Mouse (Mus musculus) thymus, adult 2 months (tissue): ENCODE results near the gene Klf2. TPM values are rescaled to one million over a fixed set of nuclear protein-coding genes. Genes with fewer than 3 reads are reported as not detected.

Experiments used
- DNase-seq: peaks from one replicate; pipeline ENCODE4 v3.0.0; 2021
- H3K27ac ChIP-seq: fragments of 200-500 bp; 2 replicates; pipeline ENCODE4 v1.5.1; 2012; ENCODE audit warnings: low read length, control low read depth; ENCODE audit not compliant: control insufficient read depth, insufficient read depth
- H3K27me3 ChIP-seq: fragments of 200-500 bp; 2 replicates; pipeline ENCODE4 v1.6.1; 2012; ENCODE audit warnings: mild to moderate bottlenecking, low read length, moderate library complexity, mixed read lengths; ENCODE audit not compliant: control insufficient read depth, insufficient read depth
- H3K36me3 ChIP-seq: fragments of 200-500 bp; 2 replicates; pipeline ENCODE4 v1.6.1; 2012; ENCODE audit warnings: mild to moderate bottlenecking, low read length, moderate library complexity; ENCODE audit not compliant: control insufficient read depth, insufficient read depth
- H3K4me1 ChIP-seq: fragments of 200-500 bp; replicated peaks from 2 replicates; pipeline ENCODE4 v1.6.1; 2012; ENCODE audit warnings: low read length; ENCODE audit not compliant: control insufficient read depth, insufficient read depth
- H3K4me3 ChIP-seq: fragments of 200-500 bp; 2 replicates; pipeline ENCODE4 v1.5.1; 2012; ENCODE audit warnings: mild to moderate bottlenecking, low read length, control low read depth, moderate library complexity; ENCODE audit not compliant: control insufficient read depth, insufficient read depth
- CTCF ChIP-seq: fragments of 200-500 bp; IDR thresholded peaks from 2 replicates; pipeline ENCODE4 v1.5.1; 2012; ENCODE audit warnings: mild to moderate bottlenecking, control low read depth, low read length, moderate library complexity, borderline replicate concordance; ENCODE audit not compliant: control insufficient read depth, poor library complexity, insufficient read depth; ENCODE audit errors: extremely low read depth
- POLR2A ChIP-seq: fragments of 200-500 bp; IDR thresholded peaks from 2 replicates; pipeline ENCODE4 v1.6.1; 2012; ENCODE audit warnings: mild to moderate bottlenecking, low read length, control low read depth, moderate library complexity; ENCODE audit not compliant: control insufficient read depth, poor library complexity, insufficient read depth; ENCODE audit errors: extremely low read depth
- WGBS: fragments of 180-500 bp; shearing (Covaris S2); methylation state at CpG from one replicate; pipeline ENCODE4 v1.1.7; 2018; 5-methylcytosine and 5-hydroxymethylcytosine counted together
- polyA plus RNA-seq: library from polyadenylated mRNA; depleted of rRNA; stranded (reverse); fragments of >200 nt; gene quantifications from 2 replicates; pipeline ENCODE4 v1.2.3, GENCODE M21; 2012

The Klf2 gene
- polyA plus RNA-seq, 1 experiment = 62.1 TPM

DNA sequence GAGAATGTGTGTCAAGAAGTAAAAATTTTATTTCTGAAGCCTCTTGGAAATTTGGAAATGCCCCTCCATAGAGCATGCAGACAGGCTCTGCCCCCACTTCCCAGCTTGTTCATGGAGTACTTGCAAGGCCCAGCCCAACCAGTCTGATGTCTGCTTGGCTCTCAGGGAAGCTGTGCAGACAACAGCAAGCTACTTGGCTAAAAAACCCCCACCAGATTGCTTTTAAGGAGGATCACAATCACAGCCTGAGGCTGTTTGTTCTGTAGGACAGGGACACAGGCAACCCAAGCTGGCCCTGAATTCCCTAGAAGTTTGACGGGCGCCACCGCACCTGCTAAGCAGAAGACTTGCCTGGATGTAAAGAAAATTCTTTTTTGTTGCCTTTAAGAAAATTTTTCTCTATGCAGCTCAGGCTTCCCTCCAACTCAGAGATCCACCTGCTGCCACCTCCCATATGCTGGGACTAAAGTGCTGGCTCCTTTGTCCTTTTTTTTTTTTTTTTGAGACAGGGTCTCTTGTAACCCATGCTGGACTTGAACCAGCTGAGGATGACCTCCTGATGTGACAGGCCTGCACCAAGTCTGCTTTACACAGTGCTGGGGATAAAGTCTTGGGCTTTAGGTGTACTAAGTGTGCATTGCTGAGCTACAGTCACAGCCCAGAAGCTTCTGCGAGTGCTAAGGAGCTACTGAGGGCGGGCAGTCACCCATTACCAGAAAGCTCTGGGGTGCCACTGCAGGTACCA lies 23.9 kb downstream of the Klf2 start:
- peaks cover 29% of the 10 kb centered on the region for H3K36me3 ChIP-seq
- no peak for DNase-seq
- WGBS = 97% methylated on average over 5 of the region's 5 CpGs
- H3K4me1 ChIP-seq = peaks cover 28% of the 10 kb centered on the region
- no peaks in the 10 kb centered on the region for H3K27me3 ChIP-seq
- TF ChIP-seq CTCF (no peak), POLR2A (no peak)
- no peak overlapping the region for H3K27ac ChIP-seq
- H3K4me3 ChIP-seq = no peak overlapping the region

DNA sequence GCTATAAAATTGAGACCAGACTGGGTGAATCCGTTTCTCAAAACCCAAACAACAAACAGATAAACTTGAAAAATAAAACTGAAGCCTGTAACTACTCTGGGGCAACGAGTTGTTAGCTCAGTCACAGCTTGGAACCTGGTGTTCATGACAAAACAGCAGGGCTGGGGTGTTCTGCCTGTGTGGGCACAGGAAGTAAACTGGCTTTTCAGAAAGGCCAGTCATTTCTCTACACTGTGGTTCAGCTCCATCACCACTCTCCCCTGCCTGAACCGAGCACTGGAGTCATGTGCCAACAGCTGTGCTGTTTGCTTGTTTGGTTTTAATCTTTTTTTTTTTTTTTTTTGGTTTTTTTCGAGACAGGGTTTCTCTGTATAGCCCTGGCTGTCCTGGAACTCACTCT lies 24.9 kb downstream of the Klf2 start:
- WGBS = 55% methylated on average over 4 of the region's 4 CpGs
- Histone ChIP-seq H3K27me3 (no peaks in the 10 kb centered on the region), H3K36me3 (peaks cover 26% of the 10 kb centered on the region), H3K27ac (no peak overlapping the region), H3K4me3 (no peak overlapping the region), H3K4me1 (peaks cover 37% of the 10 kb centered on the region)
- DNase-seq = no peak
- TF ChIP-seq CTCF (no peak), POLR2A (no peak)

DNA sequence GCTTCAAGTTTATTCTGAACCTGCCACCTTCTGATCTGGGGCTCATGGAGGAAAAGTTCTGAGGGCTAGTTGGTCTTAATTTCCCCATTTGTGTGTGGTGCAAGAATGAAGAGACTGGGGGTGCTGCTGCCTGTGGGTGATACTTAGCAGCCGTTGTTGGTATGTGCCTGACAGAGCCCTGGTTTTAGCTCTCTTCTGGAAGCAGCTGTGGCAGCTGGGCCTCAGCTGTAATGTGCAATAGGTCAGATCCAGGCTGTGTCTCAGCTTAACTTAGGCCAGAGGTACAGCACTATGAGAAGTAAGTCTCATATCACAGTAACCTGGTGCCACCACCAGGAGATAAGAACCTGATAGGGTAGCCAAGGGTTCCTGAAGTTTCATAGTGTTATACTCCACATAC lies 28.7 kb downstream of the Klf2 start:
- DNase-seq = no peak
- 36% methylated on average over 1 of the region's 1 CpGs for WGBS
- no peak overlapping the region for H3K4me3 ChIP-seq
- H3K27ac ChIP-seq = no peak overlapping the region
- H3K27me3 ChIP-seq = no peaks in the 10 kb centered on the region
- TF ChIP-seq POLR2A = no peak
- H3K36me3 ChIP-seq = peaks cover 7% of the 10 kb centered on the region; the same call in 1 of the 2 replicates
- H3K4me1 ChIP-seq = peaks cover 70% of the 10 kb centered on the region

DNA sequence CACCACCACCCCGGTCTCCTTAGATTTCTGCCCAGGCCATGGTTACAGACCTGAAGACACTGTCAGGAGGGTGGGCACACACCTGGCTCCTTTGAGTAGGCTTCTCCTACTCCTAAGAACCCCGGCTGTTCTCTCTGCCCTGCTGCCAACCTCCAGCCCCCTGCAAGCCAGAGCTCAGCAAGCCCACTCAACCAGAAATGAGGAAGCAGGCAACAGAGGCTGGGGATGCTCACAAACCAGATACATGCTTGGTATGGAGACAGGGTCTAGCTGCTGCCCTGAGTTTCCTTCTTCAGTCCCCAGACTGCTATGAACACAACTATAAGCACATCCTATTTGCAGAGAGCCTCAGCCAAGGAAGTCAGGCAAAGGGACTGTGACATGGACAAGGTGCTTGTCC lies 29.3 kb downstream of the Klf2 start:
- DNase-seq = no peak
- H3K27me3 ChIP-seq = no peaks in the 10 kb centered on the region
- no peak overlapping the region for H3K4me3 ChIP-seq
- peaks cover 73% of the 10 kb centered on the region for H3K4me1 ChIP-seq
- no peak overlapping the region for H3K27ac ChIP-seq
- H3K36me3 ChIP-seq = peaks cover 7% of the 10 kb centered on the region; the same call in 1 of the 2 replicates
- TF ChIP-seq POLR2A (no peak), CTCF (no peak)
- 62% methylated on average over 2 of the region's 2 CpGs for WGBS

DNA sequence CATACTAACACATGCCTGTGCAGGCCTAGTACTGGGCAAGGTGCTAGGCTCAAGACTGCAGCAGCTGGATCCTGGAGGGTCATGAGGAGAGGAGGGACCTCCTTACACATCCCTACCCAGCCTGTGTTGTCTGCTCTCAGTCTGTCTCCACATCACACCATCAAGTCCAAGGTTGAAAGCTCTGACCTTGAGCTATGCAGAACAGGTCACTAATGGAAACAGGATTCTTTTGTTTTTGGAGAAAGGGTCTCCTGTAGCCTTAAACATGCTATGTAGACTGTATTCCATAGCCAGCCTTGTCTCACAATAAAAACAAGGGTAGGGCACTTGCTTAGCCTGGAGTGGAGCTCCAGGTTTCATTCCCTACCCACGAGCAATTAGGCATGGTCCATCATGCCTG lies 30.1 kb downstream of the Klf2 start:
- no peak for DNase-seq
- Histone ChIP-seq H3K27me3 (no peaks in the 10 kb centered on the region), H3K36me3 (peaks cover 3% of the 10 kb centered on the region; the same call in 1 of the 2 replicates), H3K4me3 (no peak overlapping the region), H3K4me1 (peaks cover 81% of the 10 kb centered on the region), H3K27ac (peak overlapping the region; percentile 21; the same call in 1 of the 2 replicates)
- no peak for TF ChIP-seq CTCF
- TF ChIP-seq POLR2A = no peak
- 92% methylated on average over 1 of the region's 1 CpGs for WGBS

DNA sequence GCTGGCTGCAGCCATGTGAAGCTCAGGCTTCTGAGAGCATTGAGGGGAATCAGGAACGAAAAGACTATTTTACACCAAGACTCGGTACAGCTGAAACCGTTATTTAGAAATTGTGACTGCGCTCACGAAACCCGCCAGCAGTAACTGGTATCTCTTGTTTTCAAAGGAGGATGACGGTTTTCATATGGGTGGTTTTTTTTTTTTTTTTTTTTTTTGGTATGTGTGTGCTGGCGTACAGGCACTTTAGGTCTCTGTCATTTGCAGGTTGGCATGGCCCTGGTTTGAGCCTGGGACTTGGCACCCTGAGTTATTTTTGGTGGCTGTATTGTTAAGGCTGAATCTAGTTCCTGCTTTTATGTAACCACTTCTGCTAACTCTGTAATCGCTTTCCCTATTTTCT lies 31.0 kb downstream of the Klf2 start:
- Histone ChIP-seq H3K36me3 (peaks cover 3% of the 10 kb centered on the region; the same call in 1 of the 2 replicates), H3K4me3 (no peak overlapping the region), H3K27ac (peak overlapping the region; percentile 90), H3K4me1 (peaks cover 88% of the 10 kb centered on the region), H3K27me3 (no peaks in the 10 kb centered on the region)
- TF ChIP-seq POLR2A (no peak), CTCF (no peak)
- WGBS = 2% methylated on average over 9 of the region's 9 CpGs
- peak; percentile 24 for DNase-seq
